Mouse (Mus musculus) c-Kit-positive CD71-negative TER-119-negative erythroid progenitor cells, embryonic 14.5 days (primary cell): ENCODE measurements around the gene Krtap21-1.

Experiments used
- DNase-seq: peaks from one replicate; pipeline ENCODE4 v3.0.0-alpha.2; 2013; ENCODE audit warnings: low read depth

The Krtap21-1 gene

GRCm38 (mm10) chr16:89403768-89404167 lies at the start of gene Krtap21-1:
Gene Krtap21-1 (minus strand): TSS chr16:89403868.
- no peak for DNase-seq

- DNase-seq, result no peak
Observed at GRCm38 (mm10) chr16:89429586-89429985, 25.9 kb upstream of the Krtap21-1 start.

- DNase-seq, result no peak
Observed at GRCm38 (mm10) chr16:89425310-89425709, 21.6 kb upstream of the Krtap21-1 start.

GRCm38 (mm10) chr16:89420011-89420410 lies 16.3 kb upstream of the Krtap21-1 start, which contains the start of gene Krtap6-2:
Gene Krtap6-2 (minus strand): TSS chr16:89420111.
- no peak for DNase-seq

GRCm38 (mm10) chr16:89416311-89416710 lies 12.6 kb upstream of the Krtap21-1 start:
- DNase-seq, result no peak

GRCm38 (mm10) chr16:89410345-89411068 lies 6.8 kb upstream of the Krtap21-1 start:
- DNase-seq, result no peak

GRCm38 (mm10) chr16:89372734-89373461 lies 30.8 kb downstream of the Krtap21-1 start:
- no peak for DNase-seq
